Mouse (Mus musculus): ENCODE measurements around the gene Exoc3l. TPM values are rescaled to one million over a fixed set of nuclear protein-coding genes. Genes with fewer than 3 reads are reported as not detected.

The Exoc3l gene
- polyA plus RNA-seq, 1 experiment, result 28.5 TPM

GRCm38 (mm10) chr8:105313622-105314402 lies 17.9 kb upstream of the Exoc3l start:
- H3K4me1 ChIP-seq (ENCODE audit: control insufficient read depth, insufficient read depth, low read length), result no peaks in the 10 kb centered on the region; the same call in 1 of the 2 replicates
- no peak overlapping the region for H3K27ac ChIP-seq (ENCODE audit: control insufficient read depth, insufficient read depth, low read depth, low read length)
- H3K36me3 ChIP-seq (ENCODE audit: control insufficient read depth, insufficient read depth, low read length), result peaks cover 2% of the 10 kb centered on the region; the same call in 1 of the 2 replicates
- TF ChIP-seq CTCF (IDR thresholded peaks at IDR 0.05; ENCODE audit: control insufficient read depth, insufficient read depth, insufficient replicate concordance, low read depth, low read length), result no peak
- no peak for TF ChIP-seq POLR2A (IDR thresholded peaks at IDR 0.05; ENCODE audit: control insufficient read depth, low read depth, low read length)
- H3K4me3 ChIP-seq (ENCODE audit: control insufficient read depth, low read depth, low read length), result no peak overlapping the region
- H3K27me3 ChIP-seq (ENCODE audit: control insufficient read depth, insufficient read depth, low read length), result no peaks in the 10 kb centered on the region

GRCm38 (mm10) chr8:105312891-105313481 lies 17.1 kb upstream of the Exoc3l start:
- Histone ChIP-seq H3K27me3 (ENCODE audit: control insufficient read depth, insufficient read depth, low read length) (no peaks in the 10 kb centered on the region), H3K4me3 (ENCODE audit: control insufficient read depth, low read depth, low read length) (no peak overlapping the region), H3K36me3 (ENCODE audit: control insufficient read depth, insufficient read depth, low read length) (peaks cover 2% of the 10 kb centered on the region; the same call in 1 of the 2 replicates), H3K27ac (ENCODE audit: control insufficient read depth, insufficient read depth, low read depth, low read length) (no peak overlapping the region), H3K4me1 (ENCODE audit: control insufficient read depth, insufficient read depth, low read length) (no peaks in the 10 kb centered on the region; the same call in 1 of the 2 replicates)
- TF ChIP-seq CTCF (IDR thresholded peaks at IDR 0.05; ENCODE audit: control insufficient read depth, insufficient read depth, insufficient replicate concordance, low read depth, low read length), result no peak
- TF ChIP-seq POLR2A (IDR thresholded peaks at IDR 0.05; ENCODE audit: control insufficient read depth, low read depth, low read length), result no peak

- TF ChIP-seq CTCF (IDR thresholded peaks at IDR 0.05; ENCODE audit: control insufficient read depth, insufficient read depth, insufficient replicate concordance, low read depth, low read length) (no peak), POLR2A (IDR thresholded peaks at IDR 0.05; ENCODE audit: control insufficient read depth, low read depth, low read length) (no peak)
- Histone ChIP-seq H3K27ac (ENCODE audit: control insufficient read depth, insufficient read depth, low read depth, low read length) (no peak overlapping the region), H3K4me3 (ENCODE audit: control insufficient read depth, low read depth, low read length) (no peak overlapping the region), H3K27me3 (ENCODE audit: control insufficient read depth, insufficient read depth, low read length) (no peaks in the 10 kb centered on the region), H3K4me1 (ENCODE audit: control insufficient read depth, insufficient read depth, low read length) (no peaks in the 10 kb centered on the region; the same call in 1 of the 2 replicates), H3K36me3 (ENCODE audit: control insufficient read depth, insufficient read depth, low read length) (no peaks in the 10 kb centered on the region; the same call in 1 of the 2 replicates)
These were observed 15.8 kb upstream of the Exoc3l start for GRCm38 (mm10) chr8:105311718-105312117.

GRCm38 (mm10) chr8:105310118-105310517 lies 14.2 kb upstream of the Exoc3l start:
- TF ChIP-seq CTCF (IDR thresholded peaks at IDR 0.05; ENCODE audit: control insufficient read depth, insufficient read depth, insufficient replicate concordance, low read depth, low read length), result no peak
- no peak overlapping the region for H3K27ac ChIP-seq (ENCODE audit: control insufficient read depth, insufficient read depth, low read depth, low read length)
- no peaks in the 10 kb centered on the region for H3K27me3 ChIP-seq (ENCODE audit: control insufficient read depth, insufficient read depth, low read length)
- no peaks in the 10 kb centered on the region; the same call in 1 of the 2 replicates for H3K36me3 ChIP-seq (ENCODE audit: control insufficient read depth, insufficient read depth, low read length)
- peaks cover 7% of the 10 kb centered on the region for H3K4me1 ChIP-seq (ENCODE audit: control insufficient read depth, insufficient read depth, low read length)
- H3K4me3 ChIP-seq (ENCODE audit: control insufficient read depth, low read depth, low read length), result no peak overlapping the region

- TF ChIP-seq CTCF (IDR thresholded peaks at IDR 0.05; ENCODE audit: control insufficient read depth, insufficient read depth, insufficient replicate concordance, low read depth, low read length), result no peak
- TF ChIP-seq POLR2A (IDR thresholded peaks at IDR 0.05; ENCODE audit: control insufficient read depth, low read depth, low read length), result no peak
- Histone ChIP-seq H3K4me3 (ENCODE audit: control insufficient read depth, low read depth, low read length) (no peak overlapping the region), H3K27ac (ENCODE audit: control insufficient read depth, insufficient read depth, low read depth, low read length) (no peak overlapping the region), H3K4me1 (ENCODE audit: control insufficient read depth, insufficient read depth, low read length) (peaks cover 7% of the 10 kb centered on the region), H3K27me3 (ENCODE audit: control insufficient read depth, insufficient read depth, low read length) (no peaks in the 10 kb centered on the region), H3K36me3 (ENCODE audit: control insufficient read depth, insufficient read depth, low read length) (no peaks in the 10 kb centered on the region; the same call in 1 of the 2 replicates)
These were observed 13.4 kb upstream of the Exoc3l start for GRCm38 (mm10) chr8:105309142-105309847.

GRCm38 (mm10) chr8:105308428-105308827 lies 12.5 kb upstream of the Exoc3l start:
- H3K4me3 ChIP-seq (ENCODE audit: control insufficient read depth, low read depth, low read length), result no peak overlapping the region
- TF ChIP-seq POLR2A (IDR thresholded peaks at IDR 0.05; ENCODE audit: control insufficient read depth, low read depth, low read length) (no peak), CTCF (IDR thresholded peaks at IDR 0.05; ENCODE audit: control insufficient read depth, insufficient read depth, insufficient replicate concordance, low read depth, low read length) (no peak)
- no peaks in the 10 kb centered on the region for H3K27me3 ChIP-seq (ENCODE audit: control insufficient read depth, insufficient read depth, low read length)
- peaks cover 7% of the 10 kb centered on the region for H3K4me1 ChIP-seq (ENCODE audit: control insufficient read depth, insufficient read depth, low read length)
- H3K27ac ChIP-seq (ENCODE audit: control insufficient read depth, insufficient read depth, low read depth, low read length), result no peak overlapping the region
- no peaks in the 10 kb centered on the region; the same call in 1 of the 2 replicates for H3K36me3 ChIP-seq (ENCODE audit: control insufficient read depth, insufficient read depth, low read length)

GRCm38 (mm10) chr8:105307670-105308069 lies 11.8 kb upstream of the Exoc3l start:
- Histone ChIP-seq H3K36me3 (ENCODE audit: control insufficient read depth, insufficient read depth, low read length) (no peaks in the 10 kb centered on the region; the same call in 1 of the 2 replicates), H3K27me3 (ENCODE audit: control insufficient read depth, insufficient read depth, low read length) (no peaks in the 10 kb centered on the region), H3K4me1 (ENCODE audit: control insufficient read depth, insufficient read depth, low read length) (peaks cover 7% of the 10 kb centered on the region), H3K4me3 (ENCODE audit: control insufficient read depth, low read depth, low read length) (no peak overlapping the region), H3K27ac (ENCODE audit: control insufficient read depth, insufficient read depth, low read depth, low read length) (no peak overlapping the region)
- TF ChIP-seq CTCF (IDR thresholded peaks at IDR 0.05; ENCODE audit: control insufficient read depth, insufficient read depth, insufficient replicate concordance, low read depth, low read length) (no peak), POLR2A (IDR thresholded peaks at IDR 0.05; ENCODE audit: control insufficient read depth, low read depth, low read length) (no peak)
